Mouse (Mus musculus) G1E (cell line): ENCODE data around the gene Syn3.

Experiments
- CTCF ChIP-seq: IDR thresholded peaks from 2 replicates; pipeline ENCODE4 v1.5.1; 2012; ENCODE audit warnings: low read depth, low read length, inconsistent platforms, mixed read lengths
- GATA1 ChIP-seq: IDR thresholded peaks from 2 replicates; pipeline ENCODE4 v1.6.1; 2012; ENCODE audit warnings: borderline replicate concordance, low read length, inconsistent platforms, mixed read lengths

- TF ChIP-seq CTCF: no peak
- no peak for TF ChIP-seq GATA1
Measured at GRCm38 (mm10) chr10:86264618-86265017, 234.1 kb downstream of the Syn3 start.
